Mouse (Mus musculus): ENCODE measurements around the gene Efr3b. TPM values are rescaled to one million over a fixed set of nuclear protein-coding genes. Genes with fewer than 3 reads are reported as not detected.

Efr3b gene
- polyA plus RNA-seq, 1 experiment: 1.6 TPM

Other genes with a start within 250 kb of the Efr3b start
- gene Dnmt3a, start 232.9 kb downstream of the Efr3b start, polyA plus RNA-seq (2012; rRNA removed): 14.8 and 16.6 TPM in 2 replicates
- 0.41 and 0.69 TPM in 2 replicates for gene Pomc, start 84.0 kb downstream of the Efr3b start, polyA plus RNA-seq (2012; rRNA removed)
- 10.3 and 10.4 TPM in 2 replicates for gene Dnajc27, start 43.7 kb upstream of the Efr3b start, polyA plus RNA-seq (2012; rRNA removed)
- 4.2 and 6.5 TPM in 2 replicates for gene Adcy3, start 94.2 kb upstream of the Efr3b start, polyA plus RNA-seq (2012; rRNA removed)
- gene Ptrhd1, start 195.1 kb upstream of the Efr3b start, polyA plus RNA-seq (2012; rRNA removed): 3.1 and 3.5 TPM in 2 replicates
- 10.5 and 12.9 TPM in 2 replicates for gene Cenpo, start 195.4 kb upstream of the Efr3b start, polyA plus RNA-seq (2012; rRNA removed)